Mouse (Mus musculus): ENCODE data around the gene Mylk.

- TF ChIP-seq POLR2A (IDR thresholded peaks at IDR 0.05; ENCODE audit: borderline replicate concordance, extremely low read depth, low read depth, low read length): no peak
- no peak for TF ChIP-seq CTCF (IDR thresholded peaks at IDR 0.05; ENCODE audit: insufficient read depth, low read length)
Measured at GRCm38 (mm10) chr16:34749536-34749935, 4.5 kb downstream of the Mylk start.
